Mouse (Mus musculus) small intestine, adult 2 months (tissue): ENCODE data around the gene Fancl. TPM values are rescaled to one million over a fixed set of nuclear protein-coding genes. Genes with fewer than 3 reads are reported as not detected.

Experiments
- H3K27ac ChIP-seq: fragments of 200-500 bp; 2 replicates; pipeline ENCODE4 v1.5.1; 2012; ENCODE audit warnings: low read depth, low read length, control low read depth, inconsistent platforms; ENCODE audit not compliant: insufficient read depth
- H3K27me3 ChIP-seq: fragments of 200-500 bp; 2 replicates; pipeline ENCODE4 v1.6.1; 2012; ENCODE audit warnings: mild to moderate bottlenecking, moderate library complexity, low read length, inconsistent platforms; ENCODE audit not compliant: control insufficient read depth, insufficient read depth
- H3K36me3 ChIP-seq: fragments of 200-500 bp; 2 replicates; pipeline ENCODE4 v1.6.1; 2012; ENCODE audit warnings: mild to moderate bottlenecking, low read length, control low read depth, inconsistent platforms; ENCODE audit not compliant: control insufficient read depth, insufficient read depth
- H3K4me1 ChIP-seq: fragments of 200-500 bp; 2 replicates; pipeline ENCODE4 v1.6.1; 2012; ENCODE audit warnings: low read length, inconsistent platforms, mixed read lengths; ENCODE audit not compliant: control insufficient read depth, insufficient read depth, insufficient read length
- H3K4me3 ChIP-seq: fragments of 200-500 bp; 2 replicates; pipeline ENCODE4 v1.5.1; 2012; ENCODE audit warnings: low read depth, mild to moderate bottlenecking, control low read depth, inconsistent platforms, low read length, moderate library complexity
- CTCF ChIP-seq: fragments of 200-500 bp; IDR thresholded peaks from 2 replicates; pipeline ENCODE4 v1.5.1; 2012; ENCODE audit warnings: low read depth, mild to moderate bottlenecking, control low read depth, inconsistent platforms, low read length, moderate library complexity, mixed read lengths; ENCODE audit not compliant: insufficient replicate concordance, insufficient read length; ENCODE audit errors: extremely low read depth
- POLR2A ChIP-seq: fragments of 200-500 bp; IDR thresholded peaks from 2 replicates; pipeline ENCODE4 v1.6.1; 2012; ENCODE audit warnings: low read depth, mild to moderate bottlenecking, control low read depth, inconsistent platforms, low read length, moderate library complexity
- whole genome bisulfite sequencing: fragments of 180-500 bp; shearing (Covaris S2); methylation state at CpG from one replicate; pipeline ENCODE4 v1.1.7; 2018; 5-methylcytosine and 5-hydroxymethylcytosine counted together
- polyA plus RNA-seq: library from polyadenylated mRNA; depleted of rRNA; stranded (reverse); fragments of >200 nt; gene quantifications from 2 replicates; pipeline ENCODE4 v1.2.3, GENCODE M21; 2012

The Fancl gene
- polyA plus RNA-seq, 1 experiment: 0.27 TPM

- H3K27me3 ChIP-seq: no peaks in the 10 kb centered on the region
- peak; percentile 69 for TF ChIP-seq POLR2A
- peak; percentile 36; the same call in 1 of the 2 replicates for TF ChIP-seq CTCF
- peak overlapping the region; percentile 80 for H3K27ac ChIP-seq
- no peaks in the 10 kb centered on the region for H3K36me3 ChIP-seq
- H3K4me1 ChIP-seq: 0 out of 2 replicates have a peak, but pooled peaks cover 1% of the 10 kb centered on the region
- peak overlapping the region; percentile 82 for H3K4me3 ChIP-seq
- under 1% methylated on average over 42 of the region's 42 CpGs for WGBS
Measured at GRCm38 (mm10) chr11:26387087-26387611, 1.2 kb downstream of the Fancl start.

- Histone ChIP-seq H3K36me3 (no peaks in the 10 kb centered on the region), H3K4me1 (no peaks in the 10 kb centered on the region), H3K27ac (no peak overlapping the region), H3K4me3 (no peak overlapping the region), H3K27me3 (no peaks in the 10 kb centered on the region)
- TF ChIP-seq CTCF: no peak
- no peak for TF ChIP-seq POLR2A
- 56% methylated on average over 3 of the region's 3 CpGs for WGBS
Measured at GRCm38 (mm10) chr11:26395561-26395960, 9.6 kb downstream of the Fancl start.

GRCm38 (mm10) chr11:26412972-26413371 is 27.0 kb downstream of the Fancl start:
- 93% methylated on average over 3 of the region's 3 CpGs for WGBS

GRCm38 (mm10) chr11:26421472-26421871 is 35.5 kb downstream of the Fancl start:
- H3K27me3 ChIP-seq: no peaks in the 10 kb centered on the region
- H3K36me3 ChIP-seq: 0 out of 2 replicates have a peak, but pooled peaks cover 3% of the 10 kb centered on the region
- no peak overlapping the region for H3K27ac ChIP-seq
- no peaks in the 10 kb centered on the region for H3K4me1 ChIP-seq
- TF ChIP-seq POLR2A (no peak), CTCF (no peak)
- WGBS: 78% methylated on average over 2 of the region's 2 CpGs
- no peak overlapping the region for H3K4me3 ChIP-seq

More at GRCm38 (mm10) chr11:26412972-26413371, 27.0 kb downstream of the Fancl start:
- no peak overlapping the region for H3K27ac ChIP-seq
- TF ChIP-seq POLR2A: no peak
- TF ChIP-seq CTCF: no peak
- no peak overlapping the region for H3K4me3 ChIP-seq
- no peaks in the 10 kb centered on the region for H3K27me3 ChIP-seq
- H3K36me3 ChIP-seq: no peaks in the 10 kb centered on the region
- no peaks in the 10 kb centered on the region for H3K4me1 ChIP-seq

GRCm38 (mm10) chr11:26434229-26434628 is 48.3 kb downstream of the Fancl start:
- no peak overlapping the region for H3K4me3 ChIP-seq
- H3K27ac ChIP-seq: no peak overlapping the region
- no peaks in the 10 kb centered on the region for H3K4me1 ChIP-seq
- H3K36me3 ChIP-seq: peaks cover 4% of the 10 kb centered on the region; the same call in 1 of the 2 replicates
- no peaks in the 10 kb centered on the region for H3K27me3 ChIP-seq
- TF ChIP-seq CTCF: no peak
- no peak for TF ChIP-seq POLR2A

GRCm38 (mm10) chr11:26437818-26438217 is 51.9 kb downstream of the Fancl start:
- no peak for TF ChIP-seq POLR2A
- H3K27me3 ChIP-seq: no peaks in the 10 kb centered on the region
- no peak overlapping the region for H3K27ac ChIP-seq
- peaks cover 4% of the 10 kb centered on the region; the same call in 1 of the 2 replicates for H3K36me3 ChIP-seq
- no peak overlapping the region for H3K4me3 ChIP-seq
- WGBS: 90% methylated on average over 13 of the region's 13 CpGs
- H3K4me1 ChIP-seq: no peaks in the 10 kb centered on the region

GRCm38 (mm10) chr11:26441121-26441520 is 55.2 kb downstream of the Fancl start:
- Histone ChIP-seq H3K36me3 (peaks cover 4% of the 10 kb centered on the region; the same call in 1 of the 2 replicates), H3K4me3 (no peak overlapping the region), H3K27me3 (no peaks in the 10 kb centered on the region), H3K27ac (no peak overlapping the region), H3K4me1 (no peaks in the 10 kb centered on the region)
- no peak for TF ChIP-seq CTCF
- TF ChIP-seq POLR2A: no peak
- 74% methylated on average over 1 of the region's 1 CpGs for WGBS
